ENCODE assay signal across 30 mouse cellular contexts in the genomic region with DNA sequence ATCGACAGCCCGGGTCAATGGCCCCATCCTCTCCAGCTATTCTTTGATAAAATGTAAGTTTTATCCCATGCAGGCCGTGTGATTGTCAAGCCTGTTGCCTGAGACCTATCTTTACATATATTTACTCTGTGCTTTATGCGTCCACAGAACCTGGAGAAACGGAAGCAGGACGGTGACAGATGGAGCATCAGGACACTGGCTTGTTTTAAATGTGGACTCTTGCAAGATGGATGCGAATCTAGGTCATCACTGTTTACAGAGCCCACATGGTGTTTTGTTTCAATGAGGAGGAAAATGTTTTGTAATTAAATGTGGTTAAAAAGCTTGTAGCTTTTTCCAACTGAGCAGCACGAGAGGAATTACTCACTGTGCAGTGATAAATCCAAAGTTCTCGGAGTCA. TPM values are rescaled to one million over a fixed set of nuclear protein-coding genes. Genes with fewer than 3 reads are reported as not detected.
DNase-seq lines count a peak whose midpoint lies in the region; ATAC-seq lines count a peak whose summit lies in the region.
"Had no signal": no experiment of that assay in that cellular context is flagged by ENCODE, and none has a peak within 500 bp of the region (broad histone marks: within the 10 kb centered on the region; RNA-seq: fewer than 3 reads in every experiment).

No protein-coding gene starts in this region.

- H3K27ac ChIP-seq in forebrain, embryonic 13.5 days, result no peak overlapping the region
- no peak overlapping the region for H3K27ac ChIP-seq in hindbrain, embryonic 13.5 days
- H3K27ac ChIP-seq: embryonic facial prominence, embryonic 12.5 days; hindbrain, embryonic 15.5 days; layer of hippocampus, adult 2 months; liver, embryonic 12.5 days had no signal

- peak; percentile 24 for ATAC-seq in frontal cortex, adult (ENCODE audit: low TSS enrichment)
- no peak for ATAC-seq in forebrain, embryonic 13.5 days
- ATAC-seq in activated CD4-positive, CD25-positive, alpha-beta regulatory T cell, adult 4 months, result no peak
- no peak for ATAC-seq in hindbrain, embryonic 13.5 days (ENCODE audit: low FRiP score)
- ATAC-seq: forebrain, embryonic 16.5 days; inflammation-experienced regulatory T-cells, adult 6 months; liver, embryonic 12.5 days; liver, postnatal 0 days; midbrain, embryonic 16.5 days had no signal

- H3K36me3 ChIP-seq in forebrain, embryonic 13.5 days (ENCODE audit: poor library complexity, severe bottlenecking), result no peaks in the 10 kb centered on the region
- H3K36me3 ChIP-seq in hindbrain, embryonic 13.5 days, result no peaks in the 10 kb centered on the region
- H3K36me3 ChIP-seq: embryonic facial prominence, embryonic 12.5 days; G1E; heart, embryonic 12.5 days; hindbrain, embryonic 15.5 days; liver, embryonic 12.5 days had no signal

- no peak overlapping the region for H3K9ac ChIP-seq in forebrain, embryonic 13.5 days
- no peak overlapping the region for H3K9ac ChIP-seq in hindbrain, embryonic 13.5 days
- H3K9ac ChIP-seq: embryonic facial prominence, embryonic 12.5 days; heart, embryonic 12.5 days; hindbrain, embryonic 15.5 days; liver, embryonic 12.5 days; liver, postnatal 0 days had no signal

- no peak overlapping the region for H3K4me3 ChIP-seq in forebrain, embryonic 13.5 days
- no peak overlapping the region for H3K4me3 ChIP-seq in hindbrain, embryonic 13.5 days
- H3K4me3 ChIP-seq: embryonic facial prominence, embryonic 12.5 days; heart, adult 2 months; heart, embryonic 12.5 days; hindbrain, embryonic 15.5 days; layer of hippocampus, adult 2 months; liver, embryonic 12.5 days had no signal

- 82% methylated on average over 9 of the region's 9 CpGs for whole genome bisulfite sequencing in forebrain, embryonic 13.5 days
- 77% methylated on average over 9 of the region's 9 CpGs for WGBS in hindbrain, embryonic 13.5 days

- no peak overlapping the region for H3K4me2 ChIP-seq in forebrain, embryonic 13.5 days
- H3K4me2 ChIP-seq in hindbrain, embryonic 13.5 days, result no peak overlapping the region
- H3K4me2 ChIP-seq: embryonic facial prominence, embryonic 12.5 days; heart, embryonic 12.5 days; hindbrain, embryonic 15.5 days; liver, embryonic 12.5 days; midbrain, embryonic 11.5 days had no signal

- DNase-seq in frontal cortex, postnatal 14 days (ENCODE audit: low spot score in 2 of 2), result no peak
- peak; percentile 58 for DNase-seq in cerebellum, adult 11 months
- DNase-seq in cerebellum, adult 9-10 months, result peak; percentile 89
- peak; percentile 20 for DNase-seq in retina, embryonic 14.5 days (ENCODE audit: low spot score)
- DNase-seq: embryo, embryonic 11 days; gastrocnemius, postnatal 36 days; heart, adult 2 months; kidney, adult 11 months; kidney, postnatal 36 days; left cerebral cortex, postnatal 4 days; liver, postnatal 0 days; lung, postnatal 36 days; right cerebral cortex, postnatal 14 days; thymus, postnatal 14 days had no signal

- no peaks in the 10 kb centered on the region for H3K27me3 ChIP-seq in forebrain, embryonic 13.5 days
- no peaks in the 10 kb centered on the region for H3K27me3 ChIP-seq in hindbrain, embryonic 13.5 days
- H3K27me3 ChIP-seq: embryonic facial prominence, embryonic 12.5 days; heart, embryonic 12.5 days; hindbrain, embryonic 15.5 days; liver, embryonic 12.5 days had no signal

- no peaks in the 10 kb centered on the region for H3K4me1 ChIP-seq in forebrain, embryonic 13.5 days
- H3K4me1 ChIP-seq in hindbrain, embryonic 13.5 days (replicated peaks), result no peaks in the 10 kb centered on the region
- H3K4me1 ChIP-seq: embryonic facial prominence, embryonic 12.5 days; heart, embryonic 12.5 days; hindbrain, embryonic 15.5 days had no signal

- H3K9me3 ChIP-seq in forebrain, embryonic 13.5 days (replicated peaks), result no peaks in the 10 kb centered on the region
- no peaks in the 10 kb centered on the region for H3K9me3 ChIP-seq in hindbrain, embryonic 13.5 days
- H3K9me3 ChIP-seq: embryonic facial prominence, embryonic 12.5 days; G1E; heart, embryonic 12.5 days; hindbrain, embryonic 15.5 days; liver, embryonic 12.5 days had no signal

RNA-seq across cellular contexts. Expression of a gene that starts 3.8 kb away (rescaled TPM):
- 134 TPM in 2 replicates for polyA plus RNA-seq in forebrain, embryonic 13.5 days (2015; fragmentation: Nextera tagmentation; extraction: Ambion mirVana)
- 100 to 1,000 TPM; 124 to 131 TPM for polyA plus RNA-seq in activated CD4-positive, CD25-positive, alpha-beta regulatory T cell, adult 4 months (2017; shearing (Covaris generic))
- polyA plus RNA-seq in hindbrain, embryonic 13.5 days (2015; fragmentation: Nextera tagmentation; extraction: Ambion mirVana), result 118 and 121 TPM in 2 replicates

RNA-seq across cellular contexts. Expression of a gene that starts 36.5 kb away (rescaled TPM):
- polyA plus RNA-seq in forebrain, embryonic 13.5 days (2015; fragmentation: Nextera tagmentation; extraction: Ambion mirVana), result 2.0 and 2.3 TPM in 2 replicates
- not detected for polyA plus RNA-seq in activated CD4-positive, CD25-positive, alpha-beta regulatory T cell, adult 4 months (2017; shearing (Covaris generic))
- polyA plus RNA-seq in hindbrain, embryonic 13.5 days (2015; fragmentation: Nextera tagmentation; extraction: Ambion mirVana), result 2.1 and 3.8 TPM in 2 replicates
- polyA plus RNA-seq: G1E; inflammation-experienced regulatory T-cells, adult 6 months; liver, embryonic 12.5 days; liver, postnatal 0 days; small intestine, adult 2 months; urinary bladder, adult 2 months had no signal

RNA-seq across cellular contexts. Expression of a gene that starts 36.7 kb away (rescaled TPM):
- 35.0 and 35.5 TPM in 2 replicates for polyA plus RNA-seq in forebrain, embryonic 13.5 days (2015; fragmentation: Nextera tagmentation; extraction: Ambion mirVana)
- polyA plus RNA-seq in activated CD4-positive, CD25-positive, alpha-beta regulatory T cell, adult 4 months (2017; shearing (Covaris generic)), result 10 to 100 TPM; 53.1 to 55.4 TPM
- polyA plus RNA-seq in hindbrain, embryonic 13.5 days (2015; fragmentation: Nextera tagmentation; extraction: Ambion mirVana), result 30.2 and 30.5 TPM in 2 replicates

Comparison
In these comparisons a context has a peak if more than half of its experiments do, and no peak if none do; other contexts are left out.
1. DNase-seq: peak in cerebellum, adult 11 months (single experiment), cerebellum, adult 9-10 months (single experiment) and retina, embryonic 14.5 days (single experiment); none in frontal cortex, postnatal 14 days (0 of 2).